Comparison of ENCODE assay signal across 8 mouse cellular contexts in the genomic region with DNA sequence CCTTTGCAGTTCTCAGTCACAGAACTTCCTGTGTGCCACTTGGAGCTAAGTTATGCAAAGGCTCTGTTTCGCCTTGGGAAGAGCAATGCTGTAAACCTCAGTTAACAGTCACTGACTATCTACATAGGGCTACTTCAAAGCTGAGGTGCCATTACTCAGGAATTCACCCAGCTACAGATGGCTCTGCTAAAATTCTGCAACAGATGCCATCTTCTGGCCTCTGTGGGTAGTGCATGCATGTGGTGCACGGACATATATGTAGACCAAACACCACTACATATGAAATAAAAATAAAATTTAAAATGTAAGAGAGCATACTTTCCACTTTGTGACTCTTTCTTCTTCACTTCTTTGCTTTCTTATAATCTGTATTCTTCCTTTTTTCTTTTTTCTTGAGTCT. TPM values are rescaled to one million over a fixed set of nuclear protein-coding genes. Genes with fewer than 3 reads are reported as not detected.
DNase-seq lines count a peak whose midpoint lies in the region; ATAC-seq lines count a peak whose summit lies in the region.
"Had no signal": no experiment of that assay in that cellular context is flagged by ENCODE, and none has a peak within 500 bp of the region (broad histone marks: within the 10 kb centered on the region; RNA-seq: fewer than 3 reads in every experiment).

No protein-coding gene starts in this region.

- H3K4me1 ChIP-seq in forebrain, embryonic 14.5 days (ENCODE audit: control insufficient read depth, insufficient read depth, low read length) = no peaks in the 10 kb centered on the region
- H3K4me1 ChIP-seq: limb, embryonic 15.5 days had no signal

- 40% methylated on average over 2 of the region's 2 CpGs for WGBS in forebrain, embryonic 14.5 days

- no peak overlapping the region for H3K9ac ChIP-seq in forebrain, embryonic 14.5 days (ENCODE audit: low read length)
- H3K9ac ChIP-seq: limb, embryonic 15.5 days had no signal

- no peaks in the 10 kb centered on the region for H3K36me3 ChIP-seq in forebrain, embryonic 14.5 days (ENCODE audit: control insufficient read depth, insufficient read depth, low read length)
- H3K36me3 ChIP-seq: limb, embryonic 15.5 days had no signal

- no peaks in the 10 kb centered on the region for H3K27me3 ChIP-seq in forebrain, embryonic 14.5 days (replicated peaks; ENCODE audit: control insufficient read depth, insufficient read depth, low read length)
- H3K27me3 ChIP-seq: limb, embryonic 15.5 days had no signal

- DNase-seq in A20 (ENCODE audit: low read depth, low spot score) = peak; percentile 73
- DNase-seq in CD4-positive, CD25-positive, alpha-beta regulatory T cell, adult 2 months (ENCODE audit: low read depth, low spot score) = peak; percentile 87
- peak; percentile 86 for DNase-seq in brain, adult 2 months (ENCODE audit: low read depth, low spot score)
- peak; percentile 74 for DNase-seq in forebrain, embryonic 14.5 days (ENCODE audit: low spot score)
- peak; percentile 77 for DNase-seq in kidney, postnatal 10 days
- DNase-seq in lung, adult 18-20 months = peak; percentile 39 to 47
- DNase-seq in right cerebral cortex, postnatal 4 days = peak; percentile 68

- H3K4me2 ChIP-seq in forebrain, embryonic 14.5 days (ENCODE audit: low read length) = no peak overlapping the region
- H3K4me2 ChIP-seq: limb, embryonic 15.5 days had no signal

- H3K27ac ChIP-seq in forebrain, embryonic 14.5 days (ENCODE audit: low read depth, low read length) = no peak overlapping the region
- H3K27ac ChIP-seq: limb, embryonic 15.5 days had no signal

- no peak overlapping the region for H3K4me3 ChIP-seq in forebrain, embryonic 14.5 days (ENCODE audit: low read depth, low read length)
- H3K4me3 ChIP-seq: limb, embryonic 15.5 days had no signal

- no peaks in the 10 kb centered on the region for H3K9me3 ChIP-seq in forebrain, embryonic 14.5 days (replicated peaks; ENCODE audit: control insufficient read depth, low read length)
- H3K9me3 ChIP-seq: limb, embryonic 15.5 days had no signal

- no peak for ATAC-seq in forebrain, embryonic 14.5 days

RNA-seq across cellular contexts. Expression of gene Krt25, which starts 15.2 kb away (rescaled TPM):
- 0.14 TPM in 1 of 2 replicates, not detected in the other for polyA plus RNA-seq in forebrain, embryonic 14.5 days (2014; fragmentation: Nextera tagmentation; extraction: Ambion mirVana)
- polyA plus RNA-seq: limb, embryonic 15.5 days had no signal

RNA-seq across cellular contexts. Expression of gene Krt24, which starts 22.5 kb away (rescaled TPM):
- polyA plus RNA-seq in forebrain, embryonic 14.5 days (2014; fragmentation: Nextera tagmentation; extraction: Ambion mirVana) = not detected in 2 replicates

RNA-seq across cellular contexts. Expression of gene Krt26, which starts 30.2 kb away (rescaled TPM):
- not detected in 2 replicates for polyA plus RNA-seq in forebrain, embryonic 14.5 days (2014; fragmentation: Nextera tagmentation; extraction: Ambion mirVana)
- polyA plus RNA-seq: limb, embryonic 15.5 days had no signal

RNA-seq across cellular contexts. Expression of gene Krt27, which starts 43.3 kb away (rescaled TPM):
- not detected in 2 replicates for polyA plus RNA-seq in forebrain, embryonic 14.5 days (2014; fragmentation: Nextera tagmentation; extraction: Ambion mirVana)
- polyA plus RNA-seq: limb, embryonic 15.5 days had no signal
